Mouse (Mus musculus) heart, postnatal 0 days (tissue): ENCODE data around the gene Itpkc.

Experiments
- CTCF ChIP-seq: IDR thresholded peaks from 2 replicates; pipeline ENCODE4 v1.5.1; 2016; ENCODE audit warnings: antibody characterized with exemption, control low read depth, low read depth
- EP300 ChIP-seq: IDR thresholded peaks from 2 replicates; pipeline ENCODE4 v1.6.1; 2016; ENCODE audit warnings: antibody characterized with exemption, low read depth

- TF ChIP-seq EP300 = no peak
- no peak for TF ChIP-seq CTCF
These were observed 2.3 kb upstream of the Itpkc start for GRCm38 (mm10) chr7:27230781-27231180.
